Mouse (Mus musculus): Measurements from ENCODE around the gene Hcfc2.
A peak's percentile ranks its signal among the peaks of the same experiment; 100 is the strongest.

The Hcfc2 gene

GRCm38 (mm10) chr10:82741876-82742275 lies 45.9 kb downstream of the Hcfc2 start:
- DNase-seq: no peak

GRCm38 (mm10) chr10:82742578-82742977 lies 46.6 kb downstream of the Hcfc2 start:
- no peak for DNase-seq

GRCm38 (mm10) chr10:82744296-82744695 lies 48.3 kb downstream of the Hcfc2 start:
- DNase-seq: no peak

GRCm38 (mm10) chr10:82745301-82745700 lies 49.3 kb downstream of the Hcfc2 start:
- DNase-seq: no peak

- no peak for DNase-seq
Measured at GRCm38 (mm10) chr10:82746988-82747850, 51.3 kb downstream of the Hcfc2 start.

- DNase-seq: no peak
Measured at GRCm38 (mm10) chr10:82750778-82751177, 54.8 kb downstream of the Hcfc2 start.

- no peak for DNase-seq
Measured at GRCm38 (mm10) chr10:82752921-82753320, 57.0 kb downstream of the Hcfc2 start.

GRCm38 (mm10) chr10:82754642-82755041 lies 58.7 kb downstream of the Hcfc2 start:
- DNase-seq: no peak

GRCm38 (mm10) chr10:82755213-82755890 lies 59.4 kb downstream of the Hcfc2 start:
- no peak for DNase-seq

GRCm38 (mm10) chr10:82756466-82756865 lies 60.5 kb downstream of the Hcfc2 start:
- DNase-seq: no peak

- no peak for DNase-seq
Measured at GRCm38 (mm10) chr10:82757341-82757740, 61.4 kb downstream of the Hcfc2 start.

GRCm38 (mm10) chr10:82758368-82758767 lies 62.4 kb downstream of the Hcfc2 start:
- no peak for DNase-seq

- no peak for DNase-seq
Measured at GRCm38 (mm10) chr10:82758878-82759277, 62.9 kb downstream of the Hcfc2 start.

GRCm38 (mm10) chr10:82759706-82760105 lies 63.7 kb downstream of the Hcfc2 start:
- DNase-seq: no peak

GRCm38 (mm10) chr10:82761037-82761811 lies 65.3 kb downstream of the Hcfc2 start:
- no peak for DNase-seq

- peak; percentile 29 for DNase-seq
Measured at GRCm38 (mm10) chr10:82762756-82763681, 67.1 kb downstream of the Hcfc2 start.

- peak; percentile 96 for DNase-seq
Measured at GRCm38 (mm10) chr10:82763840-82764631, 68.1 kb downstream of the Hcfc2 start, which contains the start of gene Nfyb. Gene Nfyb (minus strand): TSS chr10:82764144.

GRCm38 (mm10) chr10:82768901-82769300 lies 72.9 kb downstream of the Hcfc2 start:
- no peak for DNase-seq

GRCm38 (mm10) chr10:82770713-82771112 lies 74.8 kb downstream of the Hcfc2 start:
- DNase-seq: no peak

GRCm38 (mm10) chr10:82771595-82772170 lies 75.7 kb downstream of the Hcfc2 start:
- no peak for DNase-seq

- DNase-seq: no peak
Measured at GRCm38 (mm10) chr10:82774841-82775240, 78.9 kb downstream of the Hcfc2 start.

Data from lung, postnatal 14 days (tissue).